Mouse (Mus musculus): ENCODE data around the gene 4930442H23Rik. TPM values are rescaled to one million over a fixed set of nuclear protein-coding genes. Genes with fewer than 3 reads are reported as not detected.
A peak's percentile ranks its signal among the peaks of the same experiment; 100 is the strongest.

Gene 4930442H23Rik
- polyA plus RNA-seq, 1 experiment from 2014 or later: not detected

- Histone ChIP-seq H3K9ac (no peak overlapping the region), H3K27me3 (replicated peaks) (no peaks in the 10 kb centered on the region), H3K4me2 (replicated peaks) (no peak overlapping the region), H3K9me3 (peaks cover 7% of the 10 kb centered on the region; the same call in 1 of the 2 replicates), H3K36me3 (peaks cover 72% of the 10 kb centered on the region), H3K27ac (no peak overlapping the region), H3K4me3 (no peak overlapping the region), H3K4me1 (no peaks in the 10 kb centered on the region)
- no peak for ATAC-seq (ENCODE audit: low FRiP score, low read depth)
- 91% methylated on average over 6 of the region's 6 CpGs for WGBS
Measured at GRCm38 (mm10) chr10:81216260-81216659, 32.6 kb upstream of the 4930442H23Rik start.

DNA sequence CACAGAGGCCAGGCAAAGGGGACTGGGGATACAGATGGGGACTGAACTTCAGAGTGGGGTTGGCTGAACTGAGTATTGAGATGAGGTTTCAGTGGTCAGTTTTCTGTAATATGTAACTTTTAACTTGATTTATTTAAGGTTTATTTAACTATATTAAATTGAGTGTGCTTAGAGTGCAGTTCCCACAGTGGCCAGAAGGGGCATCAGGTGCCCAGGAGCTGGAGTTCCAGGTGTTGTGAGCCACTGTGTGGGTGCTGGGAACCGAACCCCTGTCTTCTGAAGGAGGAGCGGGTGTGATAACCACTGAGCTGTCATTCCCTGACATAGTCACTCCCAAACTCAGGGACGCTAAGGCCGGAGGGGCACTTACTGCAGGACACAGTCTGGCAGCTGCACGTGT lies 26.5 kb upstream of the 4930442H23Rik start:
- WGBS: 96% methylated on average over 5 of the region's 5 CpGs
- Histone ChIP-seq H3K27me3 (replicated peaks) (0 out of 2 replicates have a peak, but pooled peaks cover 5% of the 10 kb centered on the region), H3K36me3 (peaks cover 76% of the 10 kb centered on the region), H3K9ac (no peak overlapping the region), H3K4me2 (replicated peaks) (no peak overlapping the region), H3K4me3 (no peak overlapping the region), H3K4me1 (no peaks in the 10 kb centered on the region), H3K27ac (no peak overlapping the region), H3K9me3 (peaks cover 17% of the 10 kb centered on the region)
- ATAC-seq (ENCODE audit: low FRiP score, low read depth): no peak

- H3K4me3 ChIP-seq: no peak overlapping the region
- peaks cover 26% of the 10 kb centered on the region for H3K36me3 ChIP-seq
- peaks cover 6% of the 10 kb centered on the region; the same call in 1 of the 2 replicates for H3K27me3 ChIP-seq (replicated peaks)
- no peak overlapping the region for H3K27ac ChIP-seq
- no peak overlapping the region for H3K4me2 ChIP-seq (replicated peaks)
- no peak overlapping the region for H3K9ac ChIP-seq
- no peaks in the 10 kb centered on the region for H3K4me1 ChIP-seq
- 69% methylated on average over 4 of the region's 4 CpGs for WGBS
- 0 out of 2 replicates have a peak, but pooled peaks have one; percentile 26 for ATAC-seq (ENCODE audit: low FRiP score, low read depth)
- H3K9me3 ChIP-seq: no peaks in the 10 kb centered on the region
Measured at GRCm38 (mm10) chr10:81204137-81204536, 20.5 kb upstream of the 4930442H23Rik start.

GRCm38 (mm10) chr10:81202978-81203720 lies 19.5 kb upstream of the 4930442H23Rik start:
- no peak overlapping the region for H3K4me2 ChIP-seq (replicated peaks)
- H3K9ac ChIP-seq: no peak overlapping the region
- no peak for ATAC-seq (ENCODE audit: low FRiP score, low read depth)
- H3K27ac ChIP-seq: no peak overlapping the region
- H3K9me3 ChIP-seq: no peaks in the 10 kb centered on the region
- WGBS: 70% methylated on average over 8 of the region's 8 CpGs
- no peak overlapping the region for H3K4me3 ChIP-seq
- H3K36me3 ChIP-seq: peaks cover 19% of the 10 kb centered on the region
- H3K27me3 ChIP-seq (replicated peaks): peaks cover 4% of the 10 kb centered on the region; the same call in 1 of the 2 replicates
- no peaks in the 10 kb centered on the region for H3K4me1 ChIP-seq

GRCm38 (mm10) chr10:81201807-81202758 lies 18.4 kb upstream of the 4930442H23Rik start, which contains the start of gene Nmrk2:
Nmrk2 (minus strand) TSS chr10:81202051.
- Histone ChIP-seq H3K4me2 (replicated peaks) (no peak within 1 kb of the TSS), H3K27me3 (replicated peaks) (peaks cover 9% of the 10 kb centered on the region; the same call in 1 of the 2 replicates), H3K4me1 (no peaks in the 10 kb centered on the region), H3K27ac (no peak within 1 kb of the TSS), H3K36me3 (peaks cover 12% of the 10 kb centered on the region), H3K4me3 (no peak within 1 kb of the TSS), H3K9me3 (no peaks in the 10 kb centered on the region), H3K9ac (no peak within 1 kb of the TSS)
- WGBS: 60% methylated on average over 13 of the region's 13 CpGs
- ATAC-seq (ENCODE audit: low FRiP score, low read depth): no peak

GRCm38 (mm10) chr10:81200605-81201287 lies 17.1 kb upstream of the 4930442H23Rik start:
- H3K4me2 ChIP-seq (replicated peaks): no peak overlapping the region
- 78% methylated on average over 20 of the region's 20 CpGs for WGBS
- no peak for ATAC-seq (ENCODE audit: low FRiP score, low read depth)

DNA sequence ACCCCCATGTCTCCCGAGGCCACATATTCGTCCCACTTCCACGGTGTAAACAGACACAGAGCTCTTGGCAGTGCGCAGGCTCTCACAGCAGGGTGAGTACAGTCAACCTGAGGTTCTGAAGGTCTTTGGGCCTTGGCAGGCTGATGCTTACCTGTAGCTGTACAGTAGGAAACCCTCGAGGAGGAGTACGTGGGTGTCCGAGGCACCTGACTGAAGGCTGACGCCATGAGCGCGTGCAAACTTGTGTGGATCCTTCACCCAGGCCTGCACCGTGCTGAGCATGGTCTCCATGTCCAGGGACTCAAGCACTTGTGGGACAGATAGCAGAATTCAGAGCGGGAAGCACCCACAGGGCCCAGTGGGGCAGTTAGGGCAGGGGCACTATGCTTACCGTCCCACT lies 16.5 kb upstream of the 4930442H23Rik start:
- Histone ChIP-seq H3K9ac (no peak overlapping the region), H3K36me3 (peaks cover 3% of the 10 kb centered on the region; the same call in 1 of the 2 replicates), H3K4me2 (replicated peaks) (no peak overlapping the region), H3K27me3 (replicated peaks) (peaks cover 28% of the 10 kb centered on the region), H3K27ac (no peak overlapping the region), H3K4me1 (no peaks in the 10 kb centered on the region), H3K9me3 (no peaks in the 10 kb centered on the region), H3K4me3 (no peak overlapping the region)
- WGBS: 85% methylated on average over 13 of the region's 13 CpGs
- no peak for ATAC-seq (ENCODE audit: low FRiP score, low read depth)

More at GRCm38 (mm10) chr10:81200605-81201287, 17.1 kb upstream of the 4930442H23Rik start:
- no peaks in the 10 kb centered on the region for H3K9me3 ChIP-seq
- no peak overlapping the region for H3K4me3 ChIP-seq
- H3K27me3 ChIP-seq (replicated peaks): peaks cover 22% of the 10 kb centered on the region
- H3K36me3 ChIP-seq: peaks cover 5% of the 10 kb centered on the region; the same call in 1 of the 2 replicates
- H3K9ac ChIP-seq: no peak overlapping the region
- no peak overlapping the region for H3K27ac ChIP-seq
- H3K4me1 ChIP-seq: no peaks in the 10 kb centered on the region

DNA sequence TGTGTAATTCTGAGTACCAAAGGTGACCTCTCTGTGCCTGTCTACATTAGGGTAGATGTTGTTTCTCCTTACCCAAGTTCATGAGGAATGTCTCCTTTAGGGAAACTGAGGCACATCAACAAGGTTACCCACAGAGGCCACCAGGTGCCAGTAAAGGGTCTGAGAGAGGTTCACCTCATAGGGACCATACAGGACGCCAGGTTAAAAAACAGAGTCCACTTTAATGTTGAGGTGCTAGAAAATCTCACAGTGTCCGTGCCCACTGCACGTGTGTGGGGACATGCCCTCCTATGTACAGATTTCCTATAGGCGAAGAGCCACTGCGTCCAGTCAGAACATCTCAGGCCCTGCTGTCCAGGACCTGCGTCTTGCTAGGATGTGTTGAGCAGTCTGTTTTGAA lies 15.3 kb upstream of the 4930442H23Rik start:
- H3K27me3 ChIP-seq (replicated peaks): peaks cover 39% of the 10 kb centered on the region
- 85% methylated on average over 6 of the region's 6 CpGs for WGBS
- ATAC-seq (ENCODE audit: low FRiP score, low read depth): no peak
- no peaks in the 10 kb centered on the region for H3K9me3 ChIP-seq
- peaks cover 2% of the 10 kb centered on the region; the same call in 1 of the 2 replicates for H3K4me1 ChIP-seq
- no peak overlapping the region for H3K27ac ChIP-seq
- H3K4me2 ChIP-seq (replicated peaks): no peak overlapping the region
- no peaks in the 10 kb centered on the region for H3K36me3 ChIP-seq
- no peak overlapping the region for H3K4me3 ChIP-seq
- no peak overlapping the region for H3K9ac ChIP-seq

DNA sequence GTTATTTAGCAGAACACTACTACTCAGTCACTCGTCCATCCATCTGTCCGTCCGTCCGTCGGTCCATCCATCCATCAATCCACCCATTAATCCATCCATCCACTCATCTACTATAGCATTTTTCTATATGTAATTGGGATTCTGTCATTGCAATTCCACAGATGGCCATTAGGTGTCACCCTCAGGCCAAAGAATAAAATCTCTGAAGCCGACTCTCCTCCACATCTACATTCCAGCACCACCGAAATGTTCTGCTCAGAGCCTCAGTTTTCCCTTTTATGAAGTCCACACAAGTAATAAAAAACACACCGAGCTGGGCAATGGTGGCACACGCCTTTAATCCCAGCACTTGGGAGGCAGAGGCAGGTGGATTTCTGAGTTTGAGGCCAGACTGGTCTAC lies 14.6 kb upstream of the 4930442H23Rik start:
- Histone ChIP-seq H3K36me3 (no peaks in the 10 kb centered on the region), H3K4me3 (no peak overlapping the region), H3K9ac (no peak overlapping the region), H3K27ac (no peak overlapping the region), H3K9me3 (no peaks in the 10 kb centered on the region), H3K4me2 (replicated peaks) (no peak overlapping the region), H3K27me3 (replicated peaks) (peaks cover 42% of the 10 kb centered on the region), H3K4me1 (peaks cover 5% of the 10 kb centered on the region)
- 5% methylated on average over 9 of the region's 9 CpGs for WGBS
- no peak for ATAC-seq (ENCODE audit: low FRiP score, low read depth)

DNA sequence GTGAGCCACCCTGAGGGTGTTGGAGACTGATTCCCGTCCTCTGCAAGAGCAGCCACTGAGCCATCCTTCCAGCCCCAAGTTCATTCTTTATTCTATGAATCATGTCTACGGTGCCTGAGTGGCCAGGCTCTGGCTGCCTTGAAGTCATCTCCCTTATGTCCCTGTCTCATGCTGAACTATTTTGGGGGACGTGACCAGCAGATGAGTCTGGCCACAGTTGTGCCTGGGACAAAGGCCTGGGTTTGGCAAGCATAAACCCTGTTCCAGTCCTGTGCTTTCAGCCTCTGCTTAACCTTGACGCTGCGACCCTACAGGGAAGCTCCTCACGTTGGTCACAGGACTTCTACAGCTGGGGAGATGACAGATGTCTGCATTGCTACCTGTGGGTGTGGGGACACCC lies 13.7 kb upstream of the 4930442H23Rik start:
- H3K27ac ChIP-seq: no peak overlapping the region
- WGBS: 53% methylated on average over 6 of the region's 6 CpGs
- H3K4me3 ChIP-seq: no peak overlapping the region
- H3K36me3 ChIP-seq: no peaks in the 10 kb centered on the region
- ATAC-seq (ENCODE audit: low FRiP score, low read depth): no peak
- peaks cover 13% of the 10 kb centered on the region for H3K4me1 ChIP-seq
- H3K9ac ChIP-seq: no peak overlapping the region
- H3K4me2 ChIP-seq (replicated peaks): no peak overlapping the region
- peaks cover 42% of the 10 kb centered on the region for H3K27me3 ChIP-seq (replicated peaks)
- H3K9me3 ChIP-seq: no peaks in the 10 kb centered on the region

GRCm38 (mm10) chr10:81196470-81197065 lies 12.9 kb upstream of the 4930442H23Rik start:
- H3K9ac ChIP-seq: no peak overlapping the region
- H3K27me3 ChIP-seq (replicated peaks): peaks cover 42% of the 10 kb centered on the region
- H3K9me3 ChIP-seq: no peaks in the 10 kb centered on the region
- H3K4me2 ChIP-seq (replicated peaks): no peak overlapping the region
- WGBS: 65% methylated on average over 11 of the region's 11 CpGs
- no peak overlapping the region for H3K27ac ChIP-seq
- H3K4me3 ChIP-seq: no peak overlapping the region
- peaks cover 19% of the 10 kb centered on the region for H3K4me1 ChIP-seq
- no peaks in the 10 kb centered on the region for H3K36me3 ChIP-seq
- no peak for ATAC-seq (ENCODE audit: low FRiP score, low read depth)
